Mouse (Mus musculus) heart, adult 2 months (tissue): Measurements from ENCODE around the gene Ube2s. TPM values are rescaled to one million over a fixed set of nuclear protein-coding genes. Genes with fewer than 3 reads are reported as not detected.

Experiments
- DNase-seq, 2 experiments: peaks; one replicate each; pipeline ENCODE4 v3.0.0; 2021
- H3K27ac ChIP-seq: fragments of 200-600 bp; 2 replicates; pipeline ENCODE4 v1.8.1; 2022
- H3K27me3 ChIP-seq: fragments of 200-500 bp; 2 replicates; pipeline ENCODE4 v1.6.1; 2012; ENCODE audit warnings: mild to moderate bottlenecking, low read length, inconsistent platforms, mixed read lengths; ENCODE audit not compliant: control insufficient read depth, insufficient read depth
- H3K36me3 ChIP-seq: fragments of 200-500 bp; 2 replicates; pipeline ENCODE4 v1.6.1; 2012; ENCODE audit warnings: low read length, inconsistent platforms; ENCODE audit not compliant: control insufficient read depth, insufficient read depth
- H3K4me1 ChIP-seq: fragments of 200-500 bp; 2 replicates; pipeline ENCODE4 v1.6.1; 2011; ENCODE audit warnings: low read length; ENCODE audit not compliant: control insufficient read depth, insufficient read depth
- H3K4me3 ChIP-seq: fragments of 200-600 bp; 2 replicates; pipeline ENCODE4 v1.8.1; 2022
- H3K79me2 ChIP-seq: fragments of 200-500 bp; replicated peaks from 2 replicates; pipeline ENCODE4 v1.6.1; 2012; ENCODE audit warnings: mild to moderate bottlenecking, inconsistent platforms, low read length, moderate library complexity, mixed read lengths; ENCODE audit not compliant: control insufficient read depth, insufficient read depth
- H3K9ac ChIP-seq: fragments of 200-500 bp; 2 replicates; pipeline ENCODE4 v1.6.1; 2012; ENCODE audit warnings: low read depth, mild to moderate bottlenecking, control low read depth, inconsistent platforms, low read length, mixed read lengths
- CTCF ChIP-seq: fragments of 200-600 bp; IDR thresholded peaks from 2 replicates; pipeline ENCODE4 v1.8.1; 2022; ENCODE audit warnings: antibody characterized with exemption, mild to moderate bottlenecking, moderate library complexity
- EP300 ChIP-seq: fragments of 200-500 bp; IDR thresholded peaks from 2 replicates; pipeline ENCODE4 v1.6.1; 2011; ENCODE audit warnings: low read depth, low read length, control low read depth; ENCODE audit not compliant: insufficient read depth
- POLR2A ChIP-seq: fragments of 200-500 bp; IDR thresholded peaks from 2 replicates; pipeline ENCODE4 v1.6.1; 2011; ENCODE audit warnings: mild to moderate bottlenecking, low read depth, low read length, control low read depth; ENCODE audit not compliant: insufficient read depth
- WGBS: fragments of 180-500 bp; shearing (Covaris S2); methylation state at CpG from one replicate; pipeline ENCODE4 v1.1.7; 2018; 5-methylcytosine and 5-hydroxymethylcytosine counted together
- intact Hi-C: fragments of 180-260 bp; cut with DNase I; formaldehyde crosslinking; loops from one replicate; pipeline ENCODE4 v1.15.1; 2025
- polyA plus RNA-seq: library from polyadenylated mRNA; depleted of rRNA; stranded (reverse); fragments of >200 nt; gene quantifications from 2 replicates; pipeline ENCODE4 v1.2.3, GENCODE M21; 2012
- total RNA-seq, 2 experiments: library from RNA; stranded (reverse); gene quantifications; 2 replicates each; pipeline ENCODE4 v1.2.3; 2021

Gene Ube2s
- total and polyA plus RNA-seq, 3 experiments, result 85.1 to 167 (median 99.1) TPM

- H3K9ac ChIP-seq, result no peak overlapping the region
- TF ChIP-seq POLR2A (no peak), CTCF (no peak), EP300 (no peak)
- no peak overlapping the region for H3K4me3 ChIP-seq
- 74% methylated on average over 8 of the region's 8 CpGs for WGBS
- intact Hi-C loops, result no loop called here
- H3K27ac ChIP-seq, result no peak overlapping the region
- H3K27me3 ChIP-seq, result no peaks in the 10 kb centered on the region
- no peaks in the 10 kb centered on the region for H3K4me1 ChIP-seq
- H3K79me2 ChIP-seq, result no peaks in the 10 kb centered on the region
- no peak for DNase-seq
- no peaks in the 10 kb centered on the region for H3K36me3 ChIP-seq
Observed at GRCm38 (mm10) chr7:4851315-4851688, 38.9 kb upstream of the Ube2s start.

GRCm38 (mm10) chr7:4850621-4851314 is 38.4 kb upstream of the Ube2s start:
- no peaks in the 10 kb centered on the region for H3K27me3 ChIP-seq
- H3K36me3 ChIP-seq, result no peaks in the 10 kb centered on the region
- no peak overlapping the region for H3K4me3 ChIP-seq
- no peak overlapping the region for H3K9ac ChIP-seq
- TF ChIP-seq EP300 (no peak), POLR2A (no peak), CTCF (no peak)
- intact Hi-C loops, result no loop called here
- H3K4me1 ChIP-seq, result no peaks in the 10 kb centered on the region
- DNase-seq, result no peak
- 79% methylated on average over 11 of the region's 11 CpGs for WGBS
- no peak overlapping the region for H3K27ac ChIP-seq
- H3K79me2 ChIP-seq, result no peaks in the 10 kb centered on the region

- Histone ChIP-seq H3K4me1 (no peaks in the 10 kb centered on the region), H3K27me3 (peaks cover 3% of the 10 kb centered on the region), H3K36me3 (no peaks in the 10 kb centered on the region), H3K79me2 (no peaks in the 10 kb centered on the region), H3K27ac (no peak overlapping the region), H3K9ac (no peak overlapping the region), H3K4me3 (no peak overlapping the region)
- WGBS, result 51% methylated on average over 9 of the region's 9 CpGs
- DNase-seq, result no peak
- no peak for TF ChIP-seq EP300
- no peak for TF ChIP-seq POLR2A
- no peak for TF ChIP-seq CTCF
- intact Hi-C loops, result no loop called here
Observed at GRCm38 (mm10) chr7:4849372-4849771, 37.0 kb upstream of the Ube2s start.

GRCm38 (mm10) chr7:4844917-4845309 is 32.5 kb upstream of the Ube2s start:
- TF ChIP-seq POLR2A, result no peak

GRCm38 (mm10) chr7:4844245-4844916 is 32.0 kb upstream of the Ube2s start, which contains the start of gene Shisa7:
Gene Shisa7 (minus strand): TSS chr7:4844696.
- no peak within 1 kb of the TSS for H3K9ac ChIP-seq
- no peaks in the 10 kb centered on the region for H3K36me3 ChIP-seq
- no peak for TF ChIP-seq POLR2A
- TF ChIP-seq EP300, result no peak
- TF ChIP-seq CTCF, result no peak
- no peak within 1 kb of the TSS for H3K4me3 ChIP-seq
- H3K27ac ChIP-seq, result no peak within 1 kb of the TSS
- no peaks in the 10 kb centered on the region for H3K4me1 ChIP-seq
- 3% methylated on average over 40 of the region's 41 CpGs for WGBS
- H3K79me2 ChIP-seq, result no peaks in the 10 kb centered on the region
- intact Hi-C loops, result no loop called here
- no peak for DNase-seq
- peaks cover 12% of the 10 kb centered on the region for H3K27me3 ChIP-seq

More at GRCm38 (mm10) chr7:4844917-4845309, 32.5 kb upstream of the Ube2s start:
- DNase-seq, result no peak
- 7% methylated on average over 13 of the region's 13 CpGs for WGBS
- H3K9ac ChIP-seq, result no peak overlapping the region
- H3K36me3 ChIP-seq, result no peaks in the 10 kb centered on the region
- no peak overlapping the region for H3K27ac ChIP-seq
- no peaks in the 10 kb centered on the region for H3K79me2 ChIP-seq
- peaks cover 12% of the 10 kb centered on the region for H3K27me3 ChIP-seq
- H3K4me3 ChIP-seq, result no peak overlapping the region
- intact Hi-C loops, result no loop called here
- no peaks in the 10 kb centered on the region for H3K4me1 ChIP-seq

- Histone ChIP-seq H3K9ac (no peak overlapping the region), H3K79me2 (no peaks in the 10 kb centered on the region), H3K4me3 (no peak overlapping the region), H3K4me1 (no peaks in the 10 kb centered on the region), H3K27ac (no peak overlapping the region), H3K27me3 (peaks cover 12% of the 10 kb centered on the region), H3K36me3 (no peaks in the 10 kb centered on the region)
- 1% methylated on average over 34 of the region's 34 CpGs for WGBS
- DNase-seq, result no peak
- TF ChIP-seq EP300 (no peak), CTCF (no peak)
- intact Hi-C loops, result no loop called here
Observed at GRCm38 (mm10) chr7:4843604-4844244, 31.3 kb upstream of the Ube2s start.
